Mouse (Mus musculus) limb, embryonic 11.5 days (tissue): ENCODE measurements around the gene Dlk2. TPM values are rescaled to one million over a fixed set of nuclear protein-coding genes. Genes with fewer than 3 reads are reported as not detected.
A peak's percentile ranks its signal among the peaks of the same experiment; 100 is the strongest.

Source experiments
- ATAC-seq: fragments of 200-750 bp; cut with Nextera tagmentation; 2 replicates; pipeline ENCODE4 v1.8.0; 2017; ENCODE audit warnings: low read depth; ENCODE audit not compliant: insufficient number of reproducible peaks, low FRiP score, low TSS enrichment
- DNase-seq: peaks from one replicate; pipeline ENCODE4 v3.0.0-alpha.2; 2015; ENCODE audit warnings: low spot score
- H3K27ac ChIP-seq: fragments of 300-500 bp; sonication (generic); replicated peaks from 2 replicates; pipeline ENCODE4 v1.5.1; 2014; ENCODE audit warnings: low read depth, mild to moderate bottlenecking, low read length
- H3K27me3 ChIP-seq: fragments of 300-500 bp; sonication (generic); 2 replicates; pipeline ENCODE4 v1.6.1; 2014; ENCODE audit warnings: mild to moderate bottlenecking, low read length, mixed read lengths; ENCODE audit not compliant: control insufficient read depth, insufficient read depth
- H3K36me3 ChIP-seq: fragments of 300-500 bp; sonication (generic); 2 replicates; pipeline ENCODE4 v1.6.1; 2014; ENCODE audit warnings: mild to moderate bottlenecking, low read length, moderate library complexity, mixed read lengths; ENCODE audit not compliant: control insufficient read depth, insufficient read depth
- H3K4me1 ChIP-seq: fragments of 300-500 bp; sonication (generic); 2 replicates; pipeline ENCODE4 v1.6.1; 2014; ENCODE audit warnings: low read length, mixed read lengths; ENCODE audit not compliant: control insufficient read depth, insufficient read depth
- H3K4me2 ChIP-seq: fragments of 300-500 bp; sonication (generic); 2 replicates; pipeline ENCODE4 v1.6.1; 2014; ENCODE audit warnings: low read depth, mild to moderate bottlenecking, moderate library complexity; ENCODE audit not compliant: severe bottlenecking
- H3K4me3 ChIP-seq: fragments of 300-500 bp; sonication (generic); 2 replicates; pipeline ENCODE4 v1.5.1; 2014; ENCODE audit warnings: low read depth, low read length
- H3K9ac ChIP-seq: fragments of 300-500 bp; sonication (generic); 2 replicates; pipeline ENCODE4 v1.6.1; 2014; ENCODE audit warnings: mild to moderate bottlenecking, low read length
- H3K9me3 ChIP-seq: fragments of 300-500 bp; sonication (generic); 2 replicates; pipeline ENCODE4 v1.6.1; 2016; ENCODE audit warnings: low read length; ENCODE audit not compliant: control insufficient read depth
- whole genome bisulfite sequencing: fragments of 180-500 bp; shearing (Covaris S2); extraction: QIAGEN DNeasy Blood & Tissue Kit; methylation state at CpG from one replicate; pipeline ENCODE4 v1.1.7; 2014; 5-methylcytosine and 5-hydroxymethylcytosine counted together
- polyA plus RNA-seq: library from polyadenylated mRNA; unstranded; fragments of >200 nt; fragmentation: Nextera tagmentation; extraction: Ambion mirVana; gene quantifications from 2 replicates; pipeline ENCODE4 v1.2.1, GENCODE M21; 2014

Dlk2 gene
- polyA plus RNA-seq, 1 experiment from 2014 or later: 1.1 TPM

DNA sequence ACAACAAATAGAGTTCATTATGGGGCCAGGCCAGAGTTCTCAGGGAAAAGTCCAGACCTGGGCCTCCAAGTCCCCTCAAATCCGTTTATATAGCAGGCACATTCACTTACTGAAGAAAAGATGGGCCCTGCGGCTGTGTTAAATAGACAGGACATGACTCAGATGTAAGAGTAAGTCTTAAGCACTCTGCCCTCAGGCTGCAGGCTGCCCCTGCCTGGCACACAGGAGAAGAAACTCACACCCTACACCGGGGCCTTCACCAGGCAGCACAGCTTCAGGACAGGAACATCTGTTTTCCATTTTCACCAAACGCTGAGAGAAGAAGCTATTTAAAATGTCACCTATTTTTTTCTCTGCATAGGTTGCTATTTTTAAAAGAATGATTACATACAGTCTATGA is 19.6 kb upstream of the Dlk2 start:
- no peaks in the 10 kb centered on the region for H3K27me3 ChIP-seq
- no peak overlapping the region for H3K9ac ChIP-seq
- DNase-seq (peak; percentile 50), ATAC-seq (no peak)
- H3K9me3 ChIP-seq: no peaks in the 10 kb centered on the region
- no peak overlapping the region for H3K4me3 ChIP-seq
- H3K36me3 ChIP-seq: peaks cover 13% of the 10 kb centered on the region; the same call in 1 of the 2 replicates
- no peak overlapping the region for H3K4me2 ChIP-seq
- no peak overlapping the region for H3K27ac ChIP-seq
- WGBS: 17% methylated on average over 4 of the region's 4 CpGs
- peaks cover 22% of the 10 kb centered on the region for H3K4me1 ChIP-seq

- Histone ChIP-seq H3K9ac (peak overlapping the region; percentile 9; the same call in 1 of the 2 replicates), H3K4me3 (no peak overlapping the region), H3K9me3 (no peaks in the 10 kb centered on the region), H3K4me2 (no peak overlapping the region), H3K27ac (peak overlapping the region; percentile 50), H3K4me1 (peaks cover 22% of the 10 kb centered on the region), H3K36me3 (peaks cover 10% of the 10 kb centered on the region; the same call in 1 of the 2 replicates), H3K27me3 (no peaks in the 10 kb centered on the region)
- DNase-seq (no peak), ATAC-seq (no peak)
- 71% methylated on average over 12 of the region's 12 CpGs for WGBS
Measured at GRCm38 (mm10) chr17:46278011-46278765, 19.0 kb upstream of the Dlk2 start.

GRCm38 (mm10) chr17:46282483-46283123 is 14.6 kb upstream of the Dlk2 start, which contains the start of gene Tjap1:
Gene Tjap1 (minus strand): TSS chr17:46283026.
- under 1% methylated on average over 37 of the region's 37 CpGs for WGBS
- Histone ChIP-seq H3K9me3 (no peaks in the 10 kb centered on the region), H3K27ac (peak within 1 kb of the TSS; percentile 90), H3K9ac (peak within 1 kb of the TSS; percentile 75), H3K36me3 (peaks cover 5% of the 10 kb centered on the region; the same call in 1 of the 2 replicates), H3K27me3 (no peaks in the 10 kb centered on the region), H3K4me1 (peaks cover 17% of the 10 kb centered on the region), H3K4me2 (peak within 1 kb of the TSS; percentile 93), H3K4me3 (peak within 1 kb of the TSS; percentile 74)
- peak; percentile 92 for ATAC-seq
- peak; percentile 96 for DNase-seq

DNA sequence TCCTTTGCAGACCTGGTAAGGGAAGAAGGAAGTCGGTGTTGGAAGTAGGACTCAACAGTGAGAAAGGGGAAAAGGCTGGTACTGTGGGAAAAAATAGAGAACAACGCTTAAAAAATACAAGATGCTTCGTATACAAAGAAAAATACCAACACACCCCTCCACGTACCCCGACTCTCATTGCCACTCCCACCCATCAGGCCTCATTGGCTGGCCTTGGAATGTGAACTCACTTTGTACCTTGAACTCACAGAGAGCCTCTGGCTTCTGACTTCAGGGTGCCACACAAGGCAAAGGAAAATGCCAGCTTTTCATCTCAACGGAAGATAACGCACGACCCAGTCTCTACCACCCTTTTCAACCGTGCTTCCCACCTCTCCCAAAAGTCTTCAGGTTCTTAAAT is 14.1 kb upstream of the Dlk2 start:
- Histone ChIP-seq H3K4me3 (peak overlapping the region; percentile 74), H3K9ac (no peak overlapping the region; the same call in none of the 2 replicates), H3K36me3 (peaks cover 5% of the 10 kb centered on the region; the same call in 1 of the 2 replicates), H3K27me3 (no peaks in the 10 kb centered on the region), H3K4me1 (peaks cover 16% of the 10 kb centered on the region), H3K27ac (peak overlapping the region; percentile 90; the same call in 1 of the 2 replicates), H3K4me2 (peak overlapping the region; percentile 93; the same call in 1 of the 2 replicates), H3K9me3 (no peaks in the 10 kb centered on the region)
- DNase-seq (no peak), ATAC-seq (peak; percentile 6; the same call in 1 of the 2 replicates)
- 26% methylated on average over 9 of the region's 9 CpGs for WGBS

GRCm38 (mm10) chr17:46283911-46284310 is 13.3 kb upstream of the Dlk2 start:
- ATAC-seq (no peak), DNase-seq (no peak)
- no peak overlapping the region for H3K27ac ChIP-seq
- H3K4me1 ChIP-seq: peaks cover 16% of the 10 kb centered on the region
- peaks cover 3% of the 10 kb centered on the region; the same call in 1 of the 2 replicates for H3K36me3 ChIP-seq
- H3K4me3 ChIP-seq: no peak overlapping the region
- H3K9ac ChIP-seq: no peak overlapping the region
- no peak overlapping the region for H3K4me2 ChIP-seq
- no peaks in the 10 kb centered on the region for H3K9me3 ChIP-seq
- WGBS: 89% methylated on average over 8 of the region's 8 CpGs
- no peaks in the 10 kb centered on the region for H3K27me3 ChIP-seq

GRCm38 (mm10) chr17:46284653-46285052 is 12.6 kb upstream of the Dlk2 start:
- Histone ChIP-seq H3K9ac (no peak overlapping the region), H3K36me3 (0 out of 2 replicates have a peak, but pooled peaks cover 3% of the 10 kb centered on the region), H3K4me1 (peaks cover 16% of the 10 kb centered on the region), H3K27ac (no peak overlapping the region), H3K27me3 (no peaks in the 10 kb centered on the region), H3K4me2 (no peak overlapping the region), H3K4me3 (no peak overlapping the region), H3K9me3 (no peaks in the 10 kb centered on the region)
- DNase-seq (no peak), ATAC-seq (no peak)
- WGBS: 44% methylated on average over 7 of the region's 7 CpGs

DNA sequence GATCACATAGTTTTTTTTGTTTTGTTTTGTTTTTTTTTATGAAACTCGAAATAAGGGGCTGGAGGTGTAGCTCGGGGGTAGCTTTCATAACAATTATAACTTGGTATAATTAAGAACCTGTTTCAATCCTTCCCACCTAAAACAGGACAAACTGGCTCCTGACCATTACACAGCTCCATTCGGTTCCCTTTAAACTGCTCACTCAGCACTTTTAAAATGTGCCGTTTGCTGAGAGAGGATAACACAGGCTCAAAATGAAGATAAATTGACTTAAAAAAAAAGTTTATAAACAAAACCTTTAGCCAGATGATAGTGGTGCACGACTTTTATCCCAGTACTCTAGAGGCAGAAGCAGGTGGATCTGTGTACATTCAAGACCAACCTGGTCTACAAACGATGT is 11.8 kb upstream of the Dlk2 start:
- 73% methylated on average over 6 of the region's 6 CpGs for WGBS
- no peak overlapping the region for H3K9ac ChIP-seq
- no peaks in the 10 kb centered on the region for H3K27me3 ChIP-seq
- no peaks in the 10 kb centered on the region for H3K36me3 ChIP-seq
- no peak overlapping the region for H3K4me2 ChIP-seq
- H3K4me3 ChIP-seq: no peak overlapping the region
- H3K9me3 ChIP-seq: no peaks in the 10 kb centered on the region
- no peak overlapping the region for H3K27ac ChIP-seq
- peaks cover 16% of the 10 kb centered on the region for H3K4me1 ChIP-seq
- ATAC-seq (no peak), DNase-seq (no peak)

DNA sequence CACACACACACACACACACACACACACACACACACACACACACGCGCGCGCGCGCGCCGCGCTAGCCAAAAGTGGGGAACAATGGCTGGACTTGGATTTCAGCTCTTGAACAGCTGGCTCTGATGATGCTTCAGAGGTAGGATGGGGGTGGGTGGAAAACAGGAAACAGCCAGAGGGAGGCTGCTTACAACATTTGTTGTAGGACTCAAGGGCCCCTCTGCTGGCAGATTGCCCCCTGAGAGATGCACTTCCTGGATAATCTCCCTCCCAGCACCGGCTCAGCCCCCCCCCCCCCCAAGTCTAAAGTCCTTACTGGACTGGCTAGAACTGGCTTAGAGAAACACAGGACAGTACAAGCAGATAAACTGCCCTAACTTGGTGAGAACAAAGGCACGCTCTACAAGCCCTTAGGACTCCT is 9.5 kb upstream of the Dlk2 start:
- peak; percentile 47 for DNase-seq
- no peak for ATAC-seq
- Histone ChIP-seq H3K4me1 (peaks cover 2% of the 10 kb centered on the region; the same call in 1 of the 2 replicates), H3K36me3 (no peaks in the 10 kb centered on the region), H3K4me2 (no peak overlapping the region), H3K27ac (peak overlapping the region; percentile 42; the same call in 1 of the 2 replicates), H3K27me3 (no peaks in the 10 kb centered on the region), H3K9me3 (no peaks in the 10 kb centered on the region), H3K4me3 (no peak overlapping the region), H3K9ac (peak overlapping the region; percentile 17; the same call in 1 of the 2 replicates)
- WGBS: 55% methylated on average over 11 of the region's 11 CpGs
